Mouse (Mus musculus) stomach, embryonic 14.5 days (tissue): ENCODE measurements at regions not wholly inside any gene's neighbourhood (a gene's known extent, or its start where the extent isn't known, plus 50 kb on each side); places are given as distances from the start of the nearest gene placed in this dataset.

ENCODE experiments used
- ATAC-seq: fragments of 200-750 bp; cut with Nextera tagmentation; 2 replicates; pipeline ENCODE4 v1.8.0; 2017; ENCODE audit warnings: low read depth, moderate TSS enrichment; ENCODE audit not compliant: insufficient number of reproducible peaks, insufficient read depth, low FRiP score
- H3K27ac ChIP-seq: fragments of 300-500 bp; sonication (generic); 2 replicates; pipeline ENCODE4 v1.5.1; 2014; ENCODE audit warnings: mild to moderate bottlenecking, low read length, moderate library complexity, mixed read lengths
- H3K27me3 ChIP-seq: fragments of 300-500 bp; sonication (generic); 2 replicates; pipeline ENCODE4 v1.6.1; 2014; ENCODE audit warnings: low read length, control low read depth, mixed read lengths; ENCODE audit not compliant: control insufficient read depth, insufficient read depth
- H3K36me3 ChIP-seq: fragments of 300-500 bp; sonication (generic); 2 replicates; pipeline ENCODE4 v1.6.1; 2014; ENCODE audit warnings: mild to moderate bottlenecking, control low read depth, low read length, moderate library complexity, mixed read lengths; ENCODE audit not compliant: control insufficient read depth, insufficient read depth
- H3K4me1 ChIP-seq: fragments of 300-500 bp; sonication (generic); 2 replicates; pipeline ENCODE4 v1.6.1; 2014; ENCODE audit warnings: low read length, control low read depth, mixed read lengths; ENCODE audit not compliant: control insufficient read depth, insufficient read depth
- H3K4me2 ChIP-seq: fragments of 300-500 bp; sonication (generic); replicated peaks from 2 replicates; pipeline ENCODE4 v1.6.1; 2014; ENCODE audit warnings: low read depth, low read length, control low read depth
- H3K4me3 ChIP-seq: fragments of 300-500 bp; sonication (generic); 2 replicates; pipeline ENCODE4 v1.5.1; 2014; ENCODE audit warnings: low read depth, low read length, control low read depth
- H3K9ac ChIP-seq: fragments of 300-500 bp; sonication (generic); replicated peaks from 2 replicates; pipeline ENCODE4 v1.6.1; 2014; ENCODE audit warnings: low read depth, mild to moderate bottlenecking, control low read depth, low read length, moderate library complexity, mixed read lengths
- H3K9me3 ChIP-seq: fragments of 300-500 bp; sonication (generic); 2 replicates; pipeline ENCODE4 v1.6.1; 2016; ENCODE audit warnings: low read depth, low read length, control low read depth; ENCODE audit not compliant: control insufficient read depth
- WGBS: fragments of 180-500 bp; shearing (Covaris S2); extraction: QIAGEN DNeasy Blood & Tissue Kit; methylation state at CpG from one replicate; pipeline ENCODE4 v1.1.7; 2014; 5-methylcytosine and 5-hydroxymethylcytosine counted together

DNA sequence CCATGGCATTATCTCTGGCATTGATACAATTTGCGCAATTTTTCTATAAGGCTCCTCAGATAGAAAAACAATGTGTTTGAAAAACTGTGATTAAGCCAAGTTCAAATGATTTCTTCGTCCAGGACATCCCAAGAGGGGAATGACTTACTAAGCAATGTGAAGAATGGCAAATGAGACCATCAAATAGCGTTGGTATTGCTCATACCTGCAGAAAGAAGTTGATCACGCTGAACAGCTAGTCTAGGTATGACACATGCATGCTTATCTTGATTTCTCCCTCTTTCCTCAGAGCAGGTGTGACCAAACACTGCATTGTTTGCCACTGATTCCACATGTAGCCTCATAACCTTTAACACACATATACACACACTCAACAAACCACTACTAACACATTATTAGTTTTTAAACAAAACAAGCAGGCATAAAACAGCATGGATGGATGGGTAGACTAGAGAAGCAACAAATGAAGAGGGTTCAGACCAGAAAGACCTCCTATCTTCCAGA is 89.1 kb upstream of the Slc44a1 start:
- Histone ChIP-seq H3K4me3 (no peak overlapping the region), H3K27me3 (no peaks in the 10 kb centered on the region), H3K36me3 (no peaks in the 10 kb centered on the region), H3K4me1 (no peaks in the 10 kb centered on the region), H3K4me2 (no peak overlapping the region), H3K9ac (no peak overlapping the region), H3K9me3 (no peaks in the 10 kb centered on the region), H3K27ac (no peak overlapping the region)
- WGBS: 84% methylated on average over 4 of the region's 4 CpGs
- no peak for ATAC-seq

DNA sequence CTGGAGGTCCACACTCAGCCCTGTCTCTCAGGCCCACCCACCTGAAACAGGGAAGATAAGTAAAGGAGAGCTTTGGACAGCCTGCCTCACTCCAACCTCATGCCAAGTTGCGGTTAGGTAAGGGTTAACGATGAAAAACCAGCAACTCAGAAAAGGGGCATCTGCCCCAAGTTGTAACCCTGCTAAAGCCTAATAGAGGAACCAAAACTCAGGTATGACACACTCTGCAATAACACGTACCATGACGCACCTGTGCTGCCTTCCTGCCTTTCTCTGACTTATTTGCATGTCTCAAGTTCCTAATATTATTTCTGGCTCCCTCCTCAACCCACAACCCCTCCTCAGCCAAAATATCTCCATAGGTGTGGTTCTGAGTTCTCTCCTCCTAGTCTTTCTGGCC is 94.9 kb upstream of the Slc44a1 start:
- Histone ChIP-seq H3K9ac (no peak overlapping the region), H3K4me2 (no peak overlapping the region), H3K27me3 (no peaks in the 10 kb centered on the region), H3K36me3 (no peaks in the 10 kb centered on the region), H3K4me3 (no peak overlapping the region), H3K27ac (no peak overlapping the region), H3K9me3 (no peaks in the 10 kb centered on the region; the same call in 1 of the 2 replicates), H3K4me1 (no peaks in the 10 kb centered on the region)
- ATAC-seq: no peak
- 89% methylated on average over 4 of the region's 4 CpGs for WGBS

DNA sequence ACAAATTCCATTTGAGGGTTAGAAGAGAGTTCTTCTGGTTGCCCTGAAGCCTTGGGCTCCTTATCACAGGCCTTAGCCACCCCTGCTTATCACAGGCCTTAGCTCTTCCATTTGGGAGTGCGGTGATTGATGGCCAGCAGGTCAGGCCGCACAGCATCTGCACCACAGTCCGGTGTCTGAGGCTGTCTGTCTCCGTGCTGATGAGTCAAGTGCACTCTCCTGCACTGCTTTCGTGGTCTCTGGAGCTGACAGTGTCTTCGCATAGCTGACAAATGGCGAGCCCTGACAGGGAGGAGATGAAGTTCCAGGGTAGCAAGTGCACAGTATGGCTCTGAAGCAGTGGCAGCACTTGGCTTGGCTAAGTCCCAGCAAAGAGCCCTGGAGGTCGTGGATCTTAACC is 95.7 kb upstream of the Slc44a1 start:
- WGBS: 38% methylated on average over 8 of the region's 8 CpGs
- Histone ChIP-seq H3K27me3 (no peaks in the 10 kb centered on the region), H3K4me3 (no peak overlapping the region), H3K4me2 (no peak overlapping the region), H3K27ac (no peak overlapping the region), H3K4me1 (peaks cover under 1% of the 10 kb centered on the region; the same call in 1 of the 2 replicates), H3K36me3 (no peaks in the 10 kb centered on the region), H3K9me3 (no peaks in the 10 kb centered on the region; the same call in 1 of the 2 replicates), H3K9ac (no peak overlapping the region)
- ATAC-seq: no peak

DNA sequence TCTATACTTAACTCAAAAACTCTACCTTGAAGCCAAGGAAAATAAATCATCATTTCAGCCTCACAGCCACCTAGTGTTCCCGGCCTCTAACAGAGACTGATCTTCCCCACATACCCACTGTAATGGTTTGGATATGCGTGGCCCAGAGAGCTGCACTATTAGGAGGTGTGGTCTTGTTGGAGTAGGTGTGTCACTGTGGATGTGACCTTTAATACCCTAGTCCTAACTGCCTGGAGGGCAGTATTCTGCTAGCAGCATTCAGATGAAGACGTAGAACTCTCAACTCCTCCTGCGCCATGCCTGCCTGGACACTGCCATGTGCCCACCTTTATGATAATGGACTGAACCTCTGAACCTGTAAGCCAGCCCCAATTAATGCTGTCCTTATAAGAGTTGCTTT is 99.0 kb upstream of the Slc44a1 start:
- no peak for ATAC-seq
- Histone ChIP-seq H3K9me3 (no peaks in the 10 kb centered on the region; the same call in 1 of the 2 replicates), H3K27me3 (no peaks in the 10 kb centered on the region), H3K4me3 (no peak overlapping the region), H3K4me1 (peaks cover 4% of the 10 kb centered on the region; the same call in 1 of the 2 replicates), H3K9ac (no peak overlapping the region), H3K27ac (no peak overlapping the region), H3K4me2 (no peak overlapping the region), H3K36me3 (no peaks in the 10 kb centered on the region)
- 95% methylated on average over 4 of the region's 4 CpGs for WGBS

DNA sequence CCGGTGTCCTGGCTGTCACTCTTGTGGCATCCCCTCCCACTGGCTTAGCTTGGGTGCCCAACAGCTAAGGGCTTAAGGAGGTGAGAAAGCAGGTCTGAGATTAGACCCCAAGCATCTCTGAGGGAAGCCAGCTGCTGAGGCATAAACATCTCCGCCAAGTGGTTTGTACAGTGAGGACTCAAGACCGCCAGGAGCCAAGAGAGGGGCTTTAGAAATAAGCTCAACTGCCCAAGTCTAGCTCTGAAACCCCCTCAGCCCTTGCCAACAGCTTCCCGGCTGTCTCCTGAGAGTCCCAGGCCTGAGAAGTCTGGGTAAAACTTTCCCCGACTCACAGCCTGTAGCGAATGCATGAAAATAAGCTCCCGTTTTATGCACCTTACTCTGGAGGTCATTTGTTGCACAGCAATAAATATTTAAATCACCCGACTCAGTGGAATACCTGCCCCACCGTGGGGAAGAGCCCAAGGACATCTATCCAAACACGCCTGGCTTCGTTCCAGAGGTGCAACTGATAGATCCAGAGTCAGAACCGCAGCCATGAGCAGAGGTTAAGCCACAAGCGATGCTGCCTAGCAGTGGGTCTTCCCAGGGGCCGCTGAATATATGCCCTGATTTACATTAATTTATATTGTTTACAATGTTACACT is 100.1 kb upstream of the Slc44a1 start:
- ATAC-seq: 0 out of 2 replicates have a peak, but pooled peaks have one; percentile 28
- Histone ChIP-seq H3K9me3 (no peaks in the 10 kb centered on the region; the same call in 1 of the 2 replicates), H3K27ac (no peak overlapping the region)

DNA sequence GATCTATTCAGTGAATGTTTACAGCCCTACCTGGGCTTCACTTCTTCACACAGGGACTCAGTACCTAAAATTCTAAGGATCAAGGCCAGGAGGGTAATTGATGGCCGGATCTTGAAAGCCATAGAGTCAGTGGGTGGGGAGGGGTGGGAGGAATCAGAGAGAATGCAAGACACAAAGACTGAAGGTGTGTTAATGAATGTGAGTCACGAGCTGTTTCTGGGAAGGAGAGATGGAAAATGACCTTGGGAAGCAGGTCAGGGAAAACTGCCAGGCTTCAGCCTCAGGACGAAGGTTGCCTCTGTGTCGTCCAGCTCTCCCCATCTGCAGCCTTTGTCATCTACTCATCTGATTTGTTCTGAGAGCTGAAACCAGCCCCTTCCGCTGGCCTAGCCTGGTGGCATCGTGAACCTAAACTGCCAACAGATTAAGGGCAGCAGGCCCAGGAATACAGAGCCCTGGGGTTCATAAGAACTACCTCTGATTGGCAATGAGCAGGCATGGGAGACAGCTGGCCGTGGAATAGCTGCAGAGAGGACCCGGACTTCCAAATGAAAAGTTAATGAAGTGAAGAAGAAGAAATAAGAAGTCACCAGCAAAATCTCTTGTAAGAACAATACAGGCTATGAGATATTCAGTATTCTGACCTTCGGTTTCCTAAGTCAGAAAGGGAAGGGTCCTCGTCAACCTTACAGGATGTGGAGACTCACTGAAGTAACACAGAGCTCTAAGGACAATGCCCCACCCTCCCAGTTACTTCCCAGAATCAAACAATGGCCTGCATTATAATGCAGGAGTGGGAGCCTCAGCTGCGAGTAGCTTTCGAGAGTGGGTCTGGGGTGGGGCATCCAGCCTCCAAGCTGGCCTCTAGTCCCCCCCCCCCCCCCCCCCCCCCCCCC is 100.8 kb upstream of the Slc44a1 start:
- WGBS: 60% methylated on average over 12 of the region's 12 CpGs
- Histone ChIP-seq H3K27me3 (no peaks in the 10 kb centered on the region), H3K4me3 (no peak overlapping the region), H3K36me3 (no peaks in the 10 kb centered on the region), H3K4me1 (peaks cover 4% of the 10 kb centered on the region; the same call in 1 of the 2 replicates), H3K9me3 (no peaks in the 10 kb centered on the region; the same call in 1 of the 2 replicates), H3K9ac (no peak overlapping the region), H3K4me2 (no peak overlapping the region), H3K27ac (peak overlapping the region; percentile 15; the same call in 1 of the 2 replicates)
- ATAC-seq: 0 out of 2 replicates have a peak, but pooled peaks have one; percentile 18

More for the DNA sequence above, 100.1 kb upstream of the Slc44a1 start:
- H3K4me3 ChIP-seq: no peak overlapping the region
- no peak overlapping the region for H3K9ac ChIP-seq
- H3K4me1 ChIP-seq: peaks cover 4% of the 10 kb centered on the region; the same call in 1 of the 2 replicates
- no peaks in the 10 kb centered on the region for H3K36me3 ChIP-seq
- whole genome bisulfite sequencing: 63% methylated on average over 13 of the region's 14 CpGs
- no peak overlapping the region for H3K4me2 ChIP-seq
- no peaks in the 10 kb centered on the region for H3K27me3 ChIP-seq

DNA sequence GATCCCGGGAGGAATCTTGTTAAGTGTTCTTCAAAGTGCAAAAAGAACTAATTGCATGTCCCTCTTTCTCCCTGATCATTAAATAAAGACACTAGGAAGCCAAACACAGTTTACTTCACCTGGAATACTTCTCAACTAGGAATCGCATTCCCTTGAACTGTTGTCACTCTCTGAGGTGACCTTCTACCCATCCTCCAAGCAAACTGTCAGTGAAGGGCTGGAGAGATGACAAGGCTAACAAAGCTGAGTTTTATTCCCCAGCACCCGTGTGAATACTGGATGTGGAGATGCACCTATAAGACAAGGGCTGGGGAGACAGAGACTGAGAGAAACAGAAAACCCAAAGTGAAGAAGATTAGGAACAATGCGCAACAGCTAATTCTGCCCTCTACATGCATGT is 101.7 kb upstream of the Slc44a1 start:
- Histone ChIP-seq H3K36me3 (no peaks in the 10 kb centered on the region), H3K9ac (no peak overlapping the region), H3K4me2 (no peak overlapping the region), H3K27me3 (no peaks in the 10 kb centered on the region), H3K9me3 (no peaks in the 10 kb centered on the region; the same call in 1 of the 2 replicates), H3K27ac (no peak overlapping the region), H3K4me1 (peaks cover 4% of the 10 kb centered on the region; the same call in 1 of the 2 replicates), H3K4me3 (no peak overlapping the region)
- 82% methylated on average over 4 of the region's 4 CpGs for WGBS
- ATAC-seq: no peak

DNA sequence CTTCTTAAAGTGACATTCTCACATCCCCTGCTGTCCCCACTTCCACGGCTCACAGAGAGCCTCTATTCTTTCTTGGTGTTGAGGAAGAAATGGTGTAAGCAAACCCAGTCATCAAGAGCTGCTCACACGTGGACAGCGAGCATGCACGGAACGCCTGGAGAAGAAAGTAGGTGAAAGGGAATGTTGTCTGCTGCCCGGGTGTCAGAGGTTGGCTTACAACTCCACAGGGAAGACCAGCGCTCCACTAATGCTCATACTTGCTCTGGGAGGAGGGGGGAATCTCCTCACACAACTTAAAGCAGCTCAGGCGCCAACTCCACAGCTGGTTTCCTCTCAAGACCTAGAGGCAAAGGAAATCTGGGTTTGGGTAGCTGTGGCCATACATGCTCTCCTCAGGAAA is 102.4 kb upstream of the Slc44a1 start:
- no peak for ATAC-seq
- Histone ChIP-seq H3K4me2 (no peak overlapping the region), H3K9ac (no peak overlapping the region), H3K4me3 (no peak overlapping the region), H3K27ac (no peak overlapping the region), H3K9me3 (no peaks in the 10 kb centered on the region; the same call in 1 of the 2 replicates), H3K36me3 (no peaks in the 10 kb centered on the region), H3K27me3 (no peaks in the 10 kb centered on the region), H3K4me1 (peaks cover 4% of the 10 kb centered on the region; the same call in 1 of the 2 replicates)
- 46% methylated on average over 8 of the region's 8 CpGs for WGBS
